Mouse (Mus musculus) mature B cell (primary cell): Measurements from ENCODE around the gene Gm20518.

Experiments
- in situ Hi-C: fragments of 300-500 bp; cut with MboI; formaldehyde crosslinking; loops from 2 replicates; pipeline ENCODE4 v1.14.3; 2019

Gene Gm20518

GRCm38 (mm10) chr16:17804982-17805381 lies 86.5 kb downstream of the Gm20518 start:
- in situ Hi-C loops: no loop called here

- in situ Hi-C loops: no loop called here
Observed at GRCm38 (mm10) chr16:17804449-17804912, 87.0 kb downstream of the Gm20518 start.

- in situ Hi-C loops: no loop called here
Observed at GRCm38 (mm10) chr16:17803675-17804448, 87.6 kb downstream of the Gm20518 start.

- in situ Hi-C loops: no loop called here
Observed at GRCm38 (mm10) chr16:17802839-17803674, 88.4 kb downstream of the Gm20518 start.

GRCm38 (mm10) chr16:17802456-17802838 lies 89.0 kb downstream of the Gm20518 start:
- in situ Hi-C loops: no loop called here

GRCm38 (mm10) chr16:17801777-17802455 lies 89.6 kb downstream of the Gm20518 start:
- in situ Hi-C loops: no loop called here

- in situ Hi-C loops: no loop called here
Observed at GRCm38 (mm10) chr16:17799584-17799983, 91.9 kb downstream of the Gm20518 start.

GRCm38 (mm10) chr16:17798321-17799180 lies 92.9 kb downstream of the Gm20518 start:
- in situ Hi-C loops: no loop called here

GRCm38 (mm10) chr16:17797812-17798311 lies 93.6 kb downstream of the Gm20518 start:
- in situ Hi-C loops: no loop called here

- in situ Hi-C loops: no loop called here
Observed at GRCm38 (mm10) chr16:17796971-17797811, 94.3 kb downstream of the Gm20518 start, which contains the start of gene Scarf2. TSS of gene Scarf2 (plus strand) at chr16:17797282.

GRCm38 (mm10) chr16:17796519-17796918 lies 95.0 kb downstream of the Gm20518 start:
- in situ Hi-C loops: no loop called here

GRCm38 (mm10) chr16:17795643-17796042 lies 95.8 kb downstream of the Gm20518 start:
- in situ Hi-C loops: no loop called here

GRCm38 (mm10) chr16:17794047-17794446 lies 97.4 kb downstream of the Gm20518 start:
- in situ Hi-C loops: no loop called here

- in situ Hi-C loops: no loop called here
Observed at GRCm38 (mm10) chr16:17792728-17793127, 98.7 kb downstream of the Gm20518 start.

- in situ Hi-C loops: no loop called here
Observed at GRCm38 (mm10) chr16:17785337-17785736, 106.1 kb downstream of the Gm20518 start.
